ENCODE assay signal across 10 mouse cellular contexts in genomic region chr6:99968889-99969288, GRCm38 (mm10).
A peak's percentile ranks its signal among the peaks of the same experiment; 100 is the strongest.
DNase-seq lines count a peak whose midpoint lies in the region; ATAC-seq lines count a peak whose summit lies in the region.
"Had no signal": no experiment of that assay in that cellular context is flagged by ENCODE, and none has a peak within 500 bp of the region (broad histone marks: within the 10 kb centered on the region; RNA-seq: fewer than 3 reads in every experiment).

No protein-coding gene starts in this region.

- H3K27ac ChIP-seq in hindbrain, embryonic 14.5 days: no peak overlapping the region
- H3K27ac ChIP-seq in hindbrain, embryonic 11.5 days (ENCODE audit: low read depth, low read length): no peak overlapping the region
- H3K27ac ChIP-seq in stomach, embryonic 14.5 days (ENCODE audit: low read length): no peak overlapping the region
- H3K27ac ChIP-seq: embryonic facial prominence, embryonic 12.5 days; liver, embryonic 14.5 days had no signal

- H3K9me3 ChIP-seq in hindbrain, embryonic 14.5 days (ENCODE audit: control insufficient read depth, low read length): no peaks in the 10 kb centered on the region
- no peaks in the 10 kb centered on the region for H3K9me3 ChIP-seq in hindbrain, embryonic 11.5 days (ENCODE audit: control insufficient read depth, low read length)
- H3K9me3 ChIP-seq in stomach, embryonic 14.5 days (ENCODE audit: control insufficient read depth, low read depth, low read length): peaks cover 5% of the 10 kb centered on the region; the same call in 1 of the 2 replicates
- H3K9me3 ChIP-seq: embryonic facial prominence, embryonic 12.5 days had no signal

- peak; percentile 75 for DNase-seq in hindbrain, embryonic 14.5 days (ENCODE audit: low spot score)
- DNase-seq in hindbrain, embryonic 11.5 days (ENCODE audit: low spot score): no peak
- peak; percentile 99 for DNase-seq in cerebellum, postnatal 25 days
- peak; percentile 87 to 88 for DNase-seq in heart, postnatal 10 days
- peak; percentile 44 to 72 for DNase-seq in left cerebral cortex, postnatal 25 days (ENCODE audit: low spot score in 2 of 2)
- no peak for DNase-seq in urinary bladder, postnatal 14 days (ENCODE audit: low spot score)
- DNase-seq in urinary bladder, adult 18-20 months (ENCODE audit: low spot score in 2 of 2): no peak

- no peaks in the 10 kb centered on the region; the same call in 1 of the 2 replicates for H3K27me3 ChIP-seq in hindbrain, embryonic 14.5 days (ENCODE audit: control insufficient read depth, insufficient read depth, low read length)
- H3K27me3 ChIP-seq in hindbrain, embryonic 11.5 days (ENCODE audit: control insufficient read depth, insufficient read depth, low read length): no peaks in the 10 kb centered on the region
- H3K27me3 ChIP-seq in stomach, embryonic 14.5 days (ENCODE audit: control insufficient read depth, insufficient read depth, low read length): no peaks in the 10 kb centered on the region
- H3K27me3 ChIP-seq: embryonic facial prominence, embryonic 12.5 days had no signal

- H3K4me3 ChIP-seq in hindbrain, embryonic 14.5 days (replicated peaks; ENCODE audit: low read length): no peak overlapping the region
- H3K4me3 ChIP-seq in hindbrain, embryonic 11.5 days (ENCODE audit: low read depth, low read length): no peak overlapping the region
- no peak overlapping the region for H3K4me3 ChIP-seq in stomach, embryonic 14.5 days (ENCODE audit: low read depth, low read length)
- H3K4me3 ChIP-seq: embryonic facial prominence, embryonic 12.5 days had no signal

- H3K9ac ChIP-seq in hindbrain, embryonic 14.5 days: no peak overlapping the region
- H3K9ac ChIP-seq in hindbrain, embryonic 11.5 days (ENCODE audit: low read depth, low read length): no peak overlapping the region
- H3K9ac ChIP-seq in stomach, embryonic 14.5 days (replicated peaks; ENCODE audit: low read depth, low read length): no peak overlapping the region
- H3K9ac ChIP-seq: embryonic facial prominence, embryonic 12.5 days; liver, embryonic 14.5 days had no signal

- H3K4me1 ChIP-seq in hindbrain, embryonic 14.5 days (replicated peaks; ENCODE audit: control insufficient read depth, insufficient read depth, low read length): peaks cover 26% of the 10 kb centered on the region
- no peaks in the 10 kb centered on the region for H3K4me1 ChIP-seq in hindbrain, embryonic 11.5 days (replicated peaks; ENCODE audit: control insufficient read depth, insufficient read depth, low read length)
- H3K4me1 ChIP-seq in stomach, embryonic 14.5 days (ENCODE audit: control insufficient read depth, insufficient read depth, low read length): 0 out of 2 replicates have a peak, but pooled peaks cover 5% of the 10 kb centered on the region

- no peak overlapping the region for H3K4me2 ChIP-seq in hindbrain, embryonic 14.5 days (replicated peaks)
- H3K4me2 ChIP-seq in hindbrain, embryonic 11.5 days (replicated peaks; ENCODE audit: low read depth, low read length): no peak overlapping the region
- H3K4me2 ChIP-seq in stomach, embryonic 14.5 days (replicated peaks; ENCODE audit: low read depth, low read length): no peak overlapping the region
- H3K4me2 ChIP-seq: embryonic facial prominence, embryonic 12.5 days had no signal

- ATAC-seq in hindbrain, embryonic 14.5 days (ENCODE audit: low FRiP score): peak; percentile 82
- no peak for ATAC-seq in hindbrain, embryonic 11.5 days (ENCODE audit: low FRiP score)
- peak; percentile 63 for ATAC-seq in stomach, embryonic 14.5 days (ENCODE audit: insufficient number of reproducible peaks, insufficient read depth, low FRiP score, low read depth)

- 43% methylated on average over 5 of the region's 5 CpGs for WGBS in hindbrain, embryonic 14.5 days
- WGBS in hindbrain, embryonic 11.5 days: 64% methylated on average over 5 of the region's 5 CpGs
- 53% methylated on average over 5 of the region's 5 CpGs for WGBS in stomach, embryonic 14.5 days

- no peaks in the 10 kb centered on the region for H3K36me3 ChIP-seq in hindbrain, embryonic 14.5 days (replicated peaks; ENCODE audit: control insufficient read depth, insufficient read depth)
- H3K36me3 ChIP-seq in hindbrain, embryonic 11.5 days (ENCODE audit: control insufficient read depth, insufficient read depth, low read length): no peaks in the 10 kb centered on the region
- no peaks in the 10 kb centered on the region for H3K36me3 ChIP-seq in stomach, embryonic 14.5 days (ENCODE audit: control insufficient read depth, insufficient read depth, low read length)
- H3K36me3 ChIP-seq: embryonic facial prominence, embryonic 12.5 days had no signal

- intact Hi-C loops in heart, postnatal 10 days (cut with DNase I): loop anchor here (5.0 kb wide), 1 partner anchor 37 kb away; no protein-coding TSS in a partner anchor
- intact Hi-C loops in left cerebral cortex, postnatal 25 days (cut with DNase I): no loop called here

Comparison
In these comparisons a context has a peak if more than half of its experiments do, and no peak if none do; other contexts are left out.
1. DNase-seq: peak in hindbrain, embryonic 14.5 days (single experiment), cerebellum, postnatal 25 days (2 of 2), heart, postnatal 10 days (2 of 2) and left cerebral cortex, postnatal 25 days (2 of 2); none in hindbrain, embryonic 11.5 days (single experiment), urinary bladder, postnatal 14 days (single experiment) and urinary bladder, adult 18-20 months (0 of 2).